Mouse (Mus musculus) heart, embryonic 16.5 days (tissue): ENCODE measurements at regions not wholly inside any gene's neighbourhood (a gene's known extent, or its start where the extent isn't known, plus 50 kb on each side); places are given as distances from the start of the nearest gene placed in this dataset.

Experiments used
- ATAC-seq: fragments of 200-750 bp; cut with Nextera tagmentation; replicated peaks from 2 replicates; pipeline ENCODE4 v1.8.0; 2017; ENCODE audit warnings: moderate number of reproducible peaks; ENCODE audit not compliant: insufficient read depth, low FRiP score; ENCODE audit errors: extremely low read depth
- H3K27ac ChIP-seq: fragments of 300-500 bp; sonication (generic); 2 replicates; pipeline ENCODE4 v1.5.1; 2014; ENCODE audit warnings: mild to moderate bottlenecking, low read length, control low read depth, moderate library complexity
- H3K27me3 ChIP-seq: fragments of 300-500 bp; sonication (generic); 2 replicates; pipeline ENCODE4 v1.6.1; 2014; ENCODE audit warnings: low read length, mixed read lengths; ENCODE audit not compliant: control insufficient read depth, insufficient read depth
- H3K36me3 ChIP-seq: fragments of 300-500 bp; sonication (generic); 2 replicates; pipeline ENCODE4 v1.6.1; 2014; ENCODE audit not compliant: control insufficient read depth, insufficient read depth
- H3K4me1 ChIP-seq: fragments of 300-500 bp; sonication (generic); 2 replicates; pipeline ENCODE4 v1.6.1; 2014; ENCODE audit warnings: low read length, mixed read lengths; ENCODE audit not compliant: control insufficient read depth, insufficient read depth
- H3K4me2 ChIP-seq: fragments of 300-500 bp; sonication (generic); 2 replicates; pipeline ENCODE4 v1.6.1; 2014; ENCODE audit warnings: low read depth, mild to moderate bottlenecking, control low read depth, low read length
- H3K4me3 ChIP-seq: fragments of 300-500 bp; sonication (generic); 2 replicates; pipeline ENCODE4 v1.5.1; 2014; ENCODE audit warnings: mild to moderate bottlenecking, control low read depth, low read length
- H3K9ac ChIP-seq: fragments of 300-500 bp; sonication (generic); 2 replicates; pipeline ENCODE4 v1.6.1; 2014; ENCODE audit warnings: low read length, control low read depth
- H3K9me3 ChIP-seq: fragments of 300-500 bp; sonication (generic); replicated peaks from 2 replicates; pipeline ENCODE4 v1.6.1; 2016; ENCODE audit warnings: low read length; ENCODE audit not compliant: control insufficient read depth
- WGBS: fragments of 180-500 bp; shearing (Covaris S2); extraction: QIAGEN DNeasy Blood & Tissue Kit; methylation state at CpG from one replicate; pipeline ENCODE4 v1.1.7; 2014; 5-methylcytosine and 5-hydroxymethylcytosine counted together

GRCm38 (mm10) chr3:148385712-148386111 is 604.6 kb downstream of the Adgrl2 start:
- WGBS = 92% methylated on average over 7 of the region's 7 CpGs
- Histone ChIP-seq H3K27me3 (no peaks in the 10 kb centered on the region), H3K4me2 (no peak overlapping the region), H3K27ac (no peak overlapping the region), H3K9ac (no peak overlapping the region), H3K4me3 (no peak overlapping the region), H3K36me3 (no peaks in the 10 kb centered on the region), H3K9me3 (peaks cover 2% of the 10 kb centered on the region; the same call in 1 of the 2 replicates), H3K4me1 (no peaks in the 10 kb centered on the region)
- no peak for ATAC-seq

GRCm38 (mm10) chr3:148381057-148381456 is 609.3 kb downstream of the Adgrl2 start:
- WGBS = 90% methylated on average over 1 of the region's 1 CpGs
- no peaks in the 10 kb centered on the region for H3K36me3 ChIP-seq
- ATAC-seq = no peak

GRCm38 (mm10) chr3:148363331-148363730 is 627.0 kb downstream of the Adgrl2 start:
- WGBS = 90% methylated on average over 5 of the region's 5 CpGs

More at GRCm38 (mm10) chr3:148381057-148381456, 609.3 kb downstream of the Adgrl2 start:
- Histone ChIP-seq H3K4me3 (no peak overlapping the region), H3K4me1 (no peaks in the 10 kb centered on the region), H3K9me3 (peaks cover 2% of the 10 kb centered on the region; the same call in 1 of the 2 replicates), H3K27me3 (no peaks in the 10 kb centered on the region), H3K9ac (no peak overlapping the region), H3K27ac (no peak overlapping the region), H3K4me2 (no peak overlapping the region)

GRCm38 (mm10) chr3:148362453-148362864 is 627.9 kb downstream of the Adgrl2 start:
- Histone ChIP-seq H3K27me3 (no peaks in the 10 kb centered on the region), H3K4me3 (no peak overlapping the region), H3K4me2 (no peak overlapping the region), H3K27ac (no peak overlapping the region), H3K36me3 (no peaks in the 10 kb centered on the region), H3K9ac (no peak overlapping the region), H3K4me1 (no peaks in the 10 kb centered on the region), H3K9me3 (no peaks in the 10 kb centered on the region)
- no peak for ATAC-seq
- 39% methylated on average over 2 of the region's 2 CpGs for WGBS

More at GRCm38 (mm10) chr3:148363331-148363730, 627.0 kb downstream of the Adgrl2 start:
- Histone ChIP-seq H3K27ac (no peak overlapping the region), H3K9ac (no peak overlapping the region), H3K4me1 (no peaks in the 10 kb centered on the region), H3K9me3 (no peaks in the 10 kb centered on the region), H3K4me3 (no peak overlapping the region), H3K36me3 (no peaks in the 10 kb centered on the region), H3K27me3 (no peaks in the 10 kb centered on the region), H3K4me2 (no peak overlapping the region)
- ATAC-seq = no peak

GRCm38 (mm10) chr3:148343633-148344361 is 646.6 kb downstream of the Adgrl2 start:
- peak overlapping the region; percentile 47 for H3K4me2 ChIP-seq
- H3K9ac ChIP-seq = peak overlapping the region; percentile 47; the same call in 1 of the 2 replicates
- no peaks in the 10 kb centered on the region for H3K9me3 ChIP-seq
- peak overlapping the region; percentile 49 for H3K27ac ChIP-seq
- ATAC-seq = peak; percentile 77
- no peaks in the 10 kb centered on the region for H3K36me3 ChIP-seq
- no peak overlapping the region for H3K4me3 ChIP-seq
- WGBS = 20% methylated on average over 10 of the region's 10 CpGs
- no peaks in the 10 kb centered on the region for H3K27me3 ChIP-seq
- peaks cover 11% of the 10 kb centered on the region for H3K4me1 ChIP-seq

GRCm38 (mm10) chr3:148343256-148343632 is 647.1 kb downstream of the Adgrl2 start:
- H3K27me3 ChIP-seq = no peaks in the 10 kb centered on the region
- H3K9me3 ChIP-seq = no peaks in the 10 kb centered on the region
- H3K36me3 ChIP-seq = no peaks in the 10 kb centered on the region
- peak overlapping the region; percentile 49; the same call in 1 of the 2 replicates for H3K27ac ChIP-seq
- H3K4me3 ChIP-seq = no peak overlapping the region
- 11% methylated on average over 3 of the region's 3 CpGs for WGBS
- ATAC-seq = peak; percentile 49; the same call in 1 of the 2 replicates
- no peak overlapping the region for H3K9ac ChIP-seq
- H3K4me2 ChIP-seq = peak overlapping the region; percentile 47
- peaks cover 11% of the 10 kb centered on the region for H3K4me1 ChIP-seq

GRCm38 (mm10) chr3:148339258-148339657 is 651.1 kb downstream of the Adgrl2 start:
- ATAC-seq = no peak
- no peaks in the 10 kb centered on the region for H3K36me3 ChIP-seq
- no peak overlapping the region for H3K9ac ChIP-seq
- WGBS = 75% methylated on average over 2 of the region's 2 CpGs
- H3K4me2 ChIP-seq = no peak overlapping the region
- H3K4me1 ChIP-seq = peaks cover 17% of the 10 kb centered on the region
- H3K9me3 ChIP-seq = no peaks in the 10 kb centered on the region
- no peak overlapping the region for H3K4me3 ChIP-seq
- H3K27me3 ChIP-seq = no peaks in the 10 kb centered on the region
- no peak overlapping the region for H3K27ac ChIP-seq

- H3K9ac ChIP-seq = no peak overlapping the region
- peaks cover 6% of the 10 kb centered on the region for H3K4me1 ChIP-seq
- no peaks in the 10 kb centered on the region for H3K9me3 ChIP-seq
- WGBS = 46% methylated on average over 6 of the region's 6 CpGs
- no peaks in the 10 kb centered on the region for H3K27me3 ChIP-seq
- no peak overlapping the region for H3K27ac ChIP-seq
- ATAC-seq = no peak
- H3K4me2 ChIP-seq = peak overlapping the region; percentile 68
- H3K36me3 ChIP-seq = no peaks in the 10 kb centered on the region
- H3K4me3 ChIP-seq = no peak overlapping the region; the same call in 1 of the 2 replicates
These were observed 653.7 kb downstream of the Adgrl2 start for GRCm38 (mm10) chr3:148336640-148337039.

- H3K27ac ChIP-seq = no peak overlapping the region
- peak overlapping the region; percentile 68 for H3K4me2 ChIP-seq
- no peak for ATAC-seq
- H3K27me3 ChIP-seq = no peaks in the 10 kb centered on the region
- H3K9me3 ChIP-seq = no peaks in the 10 kb centered on the region
- H3K4me3 ChIP-seq = peak overlapping the region; percentile 40
- peaks cover 6% of the 10 kb centered on the region for H3K4me1 ChIP-seq
- WGBS = 8% methylated on average over 15 of the region's 15 CpGs
- no peaks in the 10 kb centered on the region for H3K36me3 ChIP-seq
- peak overlapping the region; percentile 53; the same call in 1 of the 2 replicates for H3K9ac ChIP-seq
These were observed 654.3 kb downstream of the Adgrl2 start for GRCm38 (mm10) chr3:148336091-148336511.
